Mouse (Mus musculus): Measurements from ENCODE around the gene Ppat. TPM values are rescaled to one million over a fixed set of nuclear protein-coding genes. Genes with fewer than 3 reads are reported as not detected.
"Not testable (repeated sequence)": the region's sequence is repeated elsewhere in the genome, so short reads cannot be mapped to it uniquely, and the experiment has no call there.

Gene Ppat
- total RNA-seq (2021): 10 to 100 TPM; 18.6 to 21.8 TPM
- long read RNA-seq, experiment 1, transcript Ppat-202 (11 exons, 3,981 nt): major isoform, 14 of 60 reads
- long read RNA-seq, experiment 1, partial matches to known transcripts: 40 of 60 reads
- long read RNA-seq, experiment 1, other reads (novel, unspliced or antisense): 6 of 60 reads
- long read RNA-seq, experiment 2, transcript Ppat-202 (11 exons, 3,981 nt): major isoform, 9 of 58 reads
- long read RNA-seq, experiment 2, partial matches to known transcripts: 44 of 58 reads
- long read RNA-seq, experiment 2, other reads (novel, unspliced or antisense): 5 of 58 reads

GRCm38 (mm10) chr5:76951106-76952027 is at the start of gene Ppat, which contains the start of gene Paics:
TSS of gene Ppat (minus strand) at chr5:76951578.
TSS of gene Paics (plus strand) at chr5:76951307.
- peak; percentile 97 to 98 for DNase-seq
- intact Hi-C loops (cut with DNase I): loop anchor here (5.0 kb wide), 1 partner anchor 44 kb away; the partner anchor contains the start of gene Aasdh

- no peak for DNase-seq
- intact Hi-C loops (cut with DNase I): loop anchor here (5.0 kb wide), 2 partner anchors 169 to 219 kb away; no protein-coding TSS in a partner anchor
Observed at GRCm38 (mm10) chr5:76998416-76998815, 47.0 kb upstream of the Ppat start.

GRCm38 (mm10) chr5:76993174-76993814 is 41.9 kb upstream of the Ppat start:
- intact Hi-C loops (cut with DNase I): no loop called here
- no peak for DNase-seq

- intact Hi-C loops (cut with DNase I): no loop called here
- DNase-seq: no peak
Observed at GRCm38 (mm10) chr5:76990789-76991188, 39.4 kb upstream of the Ppat start.

- intact Hi-C loops (cut with DNase I): no loop called here
- no peak for DNase-seq
Observed at GRCm38 (mm10) chr5:76984015-76984414, 32.6 kb upstream of the Ppat start.

- intact Hi-C loops (cut with DNase I): loop anchor here (10.0 kb wide), 1 partner anchor 381 kb away; no protein-coding TSS in a partner anchor
- DNase-seq: no peak
Observed at GRCm38 (mm10) chr5:76975736-76976135, 24.4 kb upstream of the Ppat start.

GRCm38 (mm10) chr5:76974554-76975285 is 23.3 kb upstream of the Ppat start, which contains the start of gene Srp72:
TSS of gene Srp72 (plus strand) at chr5:76974683.
- intact Hi-C loops (cut with DNase I): loop anchor here (10.0 kb wide), 1 partner anchor 380 kb away; no protein-coding TSS in a partner anchor
- DNase-seq: peak; percentile 78 to 81

GRCm38 (mm10) chr5:76974207-76974553 is 22.8 kb upstream of the Ppat start:
- intact Hi-C loops (cut with DNase I): loop anchor here (10.0 kb wide), 1 partner anchor 379 kb away; no protein-coding TSS in a partner anchor
- DNase-seq: no peak

GRCm38 (mm10) chr5:76973488-76973887 is 22.1 kb upstream of the Ppat start:
- intact Hi-C loops (cut with DNase I): loop anchor here (10.0 kb wide), 1 partner anchor 379 kb away; no protein-coding TSS in a partner anchor

GRCm38 (mm10) chr5:76971115-76971514 is 19.7 kb upstream of the Ppat start:
- DNase-seq: not testable (repeated sequence)
- intact Hi-C loops (cut with DNase I): loop anchor here (10.0 kb wide), 1 partner anchor 376 kb away; no protein-coding TSS in a partner anchor

More at GRCm38 (mm10) chr5:76973488-76973887, 22.1 kb upstream of the Ppat start:
- DNase-seq: no peak

- intact Hi-C loops (cut with DNase I): loop anchor here (5.0 kb wide), 1 partner anchor 62 kb away; the partner anchor contains the start of gene Aasdh
Observed at GRCm38 (mm10) chr5:76969250-76969649, 17.9 kb upstream of the Ppat start.

GRCm38 (mm10) chr5:76964651-76965050 is 13.3 kb upstream of the Ppat start:
- intact Hi-C loops (cut with DNase I): loop anchor here (5.0 kb wide), 1 partner anchor 57 kb away; the partner anchor contains the start of gene Aasdh
- no peak for DNase-seq

More at GRCm38 (mm10) chr5:76969250-76969649, 17.9 kb upstream of the Ppat start:
- DNase-seq: no peak

- intact Hi-C loops (cut with DNase I): no loop called here
- no peak for DNase-seq
Observed at GRCm38 (mm10) chr5:76962545-76962944, 11.2 kb upstream of the Ppat start.

- DNase-seq: no peak
- intact Hi-C loops (cut with DNase I): no loop called here
Observed at GRCm38 (mm10) chr5:76959587-76959986, 8.2 kb upstream of the Ppat start.

- DNase-seq: no peak
- intact Hi-C loops (cut with DNase I): no loop called here
Observed at GRCm38 (mm10) chr5:76957954-76958353, 6.6 kb upstream of the Ppat start.

- intact Hi-C loops (cut with DNase I): no loop called here
- DNase-seq: no peak
Observed at GRCm38 (mm10) chr5:76955474-76955873, 4.1 kb upstream of the Ppat start.

GRCm38 (mm10) chr5:76954271-76954900 is 3.0 kb upstream of the Ppat start:
- intact Hi-C loops (cut with DNase I): loop anchor here (5.0 kb wide), 1 partner anchor 47 kb away; the partner anchor contains the start of gene Aasdh
- DNase-seq: no peak

GRCm38 (mm10) chr5:76953794-76954193 is 2.4 kb upstream of the Ppat start:
- intact Hi-C loops (cut with DNase I): loop anchor here (5.0 kb wide), 1 partner anchor 46 kb away; the partner anchor contains the start of gene Aasdh
- no peak for DNase-seq

All from gastrocnemius, postnatal 36 days (tissue).